Mouse (Mus musculus): ENCODE results near the gene Lgsn. TPM values are rescaled to one million over a fixed set of nuclear protein-coding genes. Genes with fewer than 3 reads are reported as not detected.

The Lgsn gene
- not detected for polyA plus RNA-seq (2014; fragmentation: Illumina TruSeq; extraction: RNeasy Lipid Tissue Mini Kit (QIAGEN cat#74804); ENCODE audit: low read depth, low replicate concordance)

GRCm38 (mm10) chr1:31176101-31176500, at the start of gene Lgsn:
Lgsn (plus strand) TSS chr1:31176401.

GRCm38 (mm10) chr1:31222564-31222963, 46.4 kb downstream of the Lgsn start, which contains the start of the genes 4931428L18Rik and Pih1d3:
4931428L18Rik (minus strand) TSS chr1:31222684.
Pih1d3 (plus strand) TSS chr1:31222838.

Other genes starting within 250 kb of the Lgsn start
- not detected for gene AC153137.1, start 198.4 kb upstream of the Lgsn start, polyA plus RNA-seq (2014; fragmentation: Illumina TruSeq; extraction: RNeasy Lipid Tissue Mini Kit (QIAGEN cat#74804); ENCODE audit: low read depth, low replicate concordance)
- 4.0 TPM for gene 4931428L18Rik, start 46.3 kb downstream of the Lgsn start, polyA plus RNA-seq (2014; fragmentation: Illumina TruSeq; extraction: RNeasy Lipid Tissue Mini Kit (QIAGEN cat#74804); ENCODE audit: low read depth, low replicate concordance)
- gene Pih1d3, start 46.4 kb downstream of the Lgsn start, polyA plus RNA-seq (2014; fragmentation: Illumina TruSeq; extraction: RNeasy Lipid Tissue Mini Kit (QIAGEN cat#74804); ENCODE audit: low read depth, low replicate concordance) = 0.29 TPM